Mouse (Mus musculus) limb, embryonic 10.5 days (tissue): ENCODE measurements around the gene Ccdc171. TPM values are rescaled to one million over a fixed set of nuclear protein-coding genes. Genes with fewer than 3 reads are reported as not detected.
"Not testable (repeated sequence)": the region's sequence is repeated elsewhere in the genome, so short reads cannot be mapped to it uniquely, and the experiment has no call there.

Experiments used
- DNase-seq: peaks from one replicate; pipeline ENCODE4 v3.0.0-alpha.2; 2017; ENCODE audit warnings: low spot score
- H3K27ac ChIP-seq: fragments of 300-500 bp; sonication (generic); 2 replicates; pipeline ENCODE4 v1.5.1; 2016; ENCODE audit warnings: mild to moderate bottlenecking
- H3K27me3 ChIP-seq: fragments of 300-500 bp; sonication (generic); 2 replicates; pipeline ENCODE4 v1.6.1; 2016; ENCODE audit warnings: low read depth, mild to moderate bottlenecking; ENCODE audit not compliant: poor library complexity, severe bottlenecking
- H3K36me3 ChIP-seq: fragments of 300-500 bp; sonication (generic); 2 replicates; pipeline ENCODE4 v1.6.1; 2016; ENCODE audit warnings: mild to moderate bottlenecking, moderate library complexity
- H3K4me1 ChIP-seq: fragments of 300-500 bp; sonication (generic); 2 replicates; pipeline ENCODE4 v1.6.1; 2016
- H3K4me3 ChIP-seq: fragments of 300-500 bp; sonication (generic); 2 replicates; pipeline ENCODE4 v1.5.1; 2016; ENCODE audit warnings: mild to moderate bottlenecking, moderate library complexity
- H3K9me3 ChIP-seq: fragments of 300-500 bp; sonication (generic); replicated peaks from 2 replicates; pipeline ENCODE4 v1.6.1; 2016; ENCODE audit warnings: mild to moderate bottlenecking
- WGBS: fragments of 180-500 bp; shearing (Covaris S2); methylation state at CpG from one replicate; pipeline ENCODE4 v1.1.7; 2016; 5-methylcytosine and 5-hydroxymethylcytosine counted together
- polyA plus RNA-seq: library from polyadenylated mRNA; unstranded; fragments of >200 nt; fragmentation: Nextera tagmentation; extraction: Ambion mirVana; gene quantifications from 2 replicates; pipeline ENCODE4 v1.2.1, GENCODE M21; 2016

Ccdc171 gene
- polyA plus RNA-seq, 1 experiment from 2014 or later = 3.8 TPM

- DNase-seq = peak; percentile 13
- H3K4me1 ChIP-seq = peaks cover 25% of the 10 kb centered on the region
- H3K36me3 ChIP-seq, H3K4me3 ChIP-seq, H3K9me3 ChIP-seq, H3K27me3 ChIP-seq, H3K27ac ChIP-seq: not testable (repeated sequence)
- WGBS = 91% methylated on average over 4 of the region's 4 CpGs
These were observed 4.7 kb downstream of the Ccdc171 start for GRCm38 (mm10) chr4:83530060-83530459.

- Histone ChIP-seq H3K4me1 (0 out of 2 replicates have a peak, but pooled peaks cover 4% of the 10 kb centered on the region), H3K27me3 (no peaks in the 10 kb centered on the region), H3K27ac (no peak overlapping the region), H3K4me3 (no peak overlapping the region), H3K9me3 (no peaks in the 10 kb centered on the region), H3K36me3 (no peaks in the 10 kb centered on the region)
- 69% methylated on average over 9 of the region's 9 CpGs for WGBS
- DNase-seq = peak; percentile 24
These were observed 8.0 kb downstream of the Ccdc171 start for GRCm38 (mm10) chr4:83533168-83533911.

- Histone ChIP-seq H3K4me1 (0 out of 2 replicates have a peak, but pooled peaks cover 4% of the 10 kb centered on the region), H3K27me3 (no peaks in the 10 kb centered on the region), H3K9me3 (no peaks in the 10 kb centered on the region), H3K27ac (no peak overlapping the region), H3K36me3 (no peaks in the 10 kb centered on the region), H3K4me3 (no peak overlapping the region)
- 35% methylated on average over 7 of the region's 7 CpGs for WGBS
- peak; percentile 27 for DNase-seq
These were observed 8.7 kb downstream of the Ccdc171 start for GRCm38 (mm10) chr4:83534024-83534423.

GRCm38 (mm10) chr4:83549501-83549900 lies 24.2 kb downstream of the Ccdc171 start:
- Histone ChIP-seq H3K4me3 (no peak overlapping the region), H3K27me3 (no peaks in the 10 kb centered on the region), H3K36me3 (0 out of 2 replicates have a peak, but pooled peaks cover 2% of the 10 kb centered on the region), H3K27ac (no peak overlapping the region), H3K9me3 (no peaks in the 10 kb centered on the region), H3K4me1 (peaks cover 5% of the 10 kb centered on the region; the same call in 1 of the 2 replicates)
- no peak for DNase-seq
- 61% methylated on average over 18 of the region's 18 CpGs for WGBS

GRCm38 (mm10) chr4:83567190-83568113 lies 42.1 kb downstream of the Ccdc171 start:
- no peak overlapping the region for H3K4me3 ChIP-seq
- no peaks in the 10 kb centered on the region for H3K36me3 ChIP-seq
- no peak overlapping the region for H3K27ac ChIP-seq
- H3K9me3 ChIP-seq = no peaks in the 10 kb centered on the region
- peaks cover 14% of the 10 kb centered on the region for H3K4me1 ChIP-seq
- H3K27me3 ChIP-seq = no peaks in the 10 kb centered on the region
- 23% methylated on average over 13 of the region's 13 CpGs for WGBS
- no peak for DNase-seq

GRCm38 (mm10) chr4:83568145-83568544 lies 42.8 kb downstream of the Ccdc171 start:
- H3K4me3 ChIP-seq, H3K27ac ChIP-seq, H3K9me3 ChIP-seq, DNase-seq, H3K27me3 ChIP-seq, H3K36me3 ChIP-seq: not testable (repeated sequence)
- WGBS = 7% methylated on average over 9 of the region's 9 CpGs
- H3K4me1 ChIP-seq = peaks cover 14% of the 10 kb centered on the region

- Histone ChIP-seq H3K9me3 (no peaks in the 10 kb centered on the region), H3K27ac (no peak overlapping the region), H3K4me3 (no peak overlapping the region), H3K27me3 (no peaks in the 10 kb centered on the region), H3K4me1 (peaks cover 14% of the 10 kb centered on the region), H3K36me3 (no peaks in the 10 kb centered on the region)
- WGBS = 69% methylated on average over 6 of the region's 6 CpGs
- DNase-seq = no peak
These were observed 45.2 kb downstream of the Ccdc171 start for GRCm38 (mm10) chr4:83570569-83570968.

GRCm38 (mm10) chr4:83571033-83571432 lies 45.7 kb downstream of the Ccdc171 start:
- H3K4me3 ChIP-seq = no peak overlapping the region
- H3K27me3 ChIP-seq = no peaks in the 10 kb centered on the region
- H3K27ac ChIP-seq = no peak overlapping the region
- no peaks in the 10 kb centered on the region for H3K36me3 ChIP-seq
- 92% methylated on average over 5 of the region's 5 CpGs for WGBS
- DNase-seq = no peak
- peaks cover 14% of the 10 kb centered on the region for H3K4me1 ChIP-seq
- no peaks in the 10 kb centered on the region for H3K9me3 ChIP-seq

- WGBS = 78% methylated on average over 6 of the region's 6 CpGs
- H3K27ac ChIP-seq = no peak overlapping the region
- DNase-seq = no peak
- H3K4me3 ChIP-seq = no peak overlapping the region
- H3K36me3 ChIP-seq = no peaks in the 10 kb centered on the region
- H3K4me1 ChIP-seq = peaks cover 12% of the 10 kb centered on the region
- no peaks in the 10 kb centered on the region for H3K9me3 ChIP-seq
- no peaks in the 10 kb centered on the region for H3K27me3 ChIP-seq
These were observed 47.2 kb downstream of the Ccdc171 start for GRCm38 (mm10) chr4:83572521-83572920.

GRCm38 (mm10) chr4:83576315-83576714 lies 51.0 kb downstream of the Ccdc171 start:
- Histone ChIP-seq H3K36me3 (no peaks in the 10 kb centered on the region), H3K4me1 (no peaks in the 10 kb centered on the region), H3K27me3 (no peaks in the 10 kb centered on the region), H3K9me3 (no peaks in the 10 kb centered on the region), H3K27ac (no peak overlapping the region), H3K4me3 (no peak overlapping the region)
- WGBS = 69% methylated on average over 3 of the region's 3 CpGs
- DNase-seq = no peak

GRCm38 (mm10) chr4:83580157-83580556 lies 54.8 kb downstream of the Ccdc171 start:
- no peak for DNase-seq
- Histone ChIP-seq H3K27ac (no peak overlapping the region), H3K4me1 (no peaks in the 10 kb centered on the region), H3K9me3 (no peaks in the 10 kb centered on the region), H3K4me3 (no peak overlapping the region), H3K27me3 (no peaks in the 10 kb centered on the region), H3K36me3 (no peaks in the 10 kb centered on the region)
- 27% methylated on average over 1 of the region's 1 CpGs for WGBS

GRCm38 (mm10) chr4:83587563-83587962 lies 62.2 kb downstream of the Ccdc171 start:
- 96% methylated on average over 1 of the region's 1 CpGs for WGBS
- Histone ChIP-seq H3K9me3 (no peaks in the 10 kb centered on the region), H3K27ac (no peak overlapping the region), H3K36me3 (no peaks in the 10 kb centered on the region), H3K4me3 (no peak overlapping the region), H3K27me3 (no peaks in the 10 kb centered on the region), H3K4me1 (no peaks in the 10 kb centered on the region)
- DNase-seq = no peak

- WGBS = 28% methylated on average over 2 of the region's 2 CpGs
- Histone ChIP-seq H3K4me3 (no peak overlapping the region), H3K36me3 (no peaks in the 10 kb centered on the region), H3K4me1 (no peaks in the 10 kb centered on the region), H3K27ac (no peak overlapping the region), H3K9me3 (no peaks in the 10 kb centered on the region), H3K27me3 (no peaks in the 10 kb centered on the region)
- DNase-seq = no peak
These were observed 71.1 kb downstream of the Ccdc171 start for GRCm38 (mm10) chr4:83596486-83596885.
